ENCODE assay signal across 7 mouse cellular contexts in the genomic region with DNA sequence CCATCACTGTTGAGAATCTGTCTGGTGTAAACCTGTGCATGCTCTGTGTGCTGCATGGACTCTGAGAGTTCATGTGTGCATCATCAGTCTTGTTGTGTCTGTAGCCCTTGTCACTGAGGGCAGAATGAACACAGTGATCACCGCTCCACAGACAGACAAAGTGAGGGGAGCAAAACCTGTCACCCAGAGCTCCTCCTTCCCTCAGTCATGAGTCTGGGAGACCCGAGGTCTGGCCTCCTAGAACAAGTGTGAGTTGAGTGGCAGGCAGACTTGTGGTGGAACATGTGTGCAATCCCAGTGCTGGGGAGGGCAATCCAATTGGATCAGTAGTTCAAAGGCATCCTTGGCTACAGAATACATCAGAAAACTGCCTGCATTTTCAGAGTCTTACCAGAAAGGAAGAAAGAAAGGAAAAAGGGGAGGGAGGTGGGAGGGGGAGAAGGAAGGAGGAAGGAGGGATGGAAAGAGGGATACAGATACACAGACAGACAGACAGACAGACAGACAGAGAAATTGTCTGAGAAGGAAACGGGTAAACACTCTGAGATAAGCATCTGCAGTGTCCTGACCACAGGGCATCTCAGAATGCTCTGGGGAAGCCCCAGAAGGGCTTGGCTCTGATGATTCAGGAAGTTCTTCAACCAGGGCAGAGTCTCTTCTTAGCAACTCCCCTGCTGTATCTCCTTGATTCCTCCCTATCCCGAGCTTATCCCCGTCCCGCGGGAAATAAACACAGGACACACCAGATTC. TPM values are rescaled to one million over a fixed set of nuclear protein-coding genes. Genes with fewer than 3 reads are reported as not detected.
A peak's percentile ranks its signal among the peaks of the same experiment; 100 is the strongest.
DNase-seq lines count a peak whose midpoint lies in the region; ATAC-seq and TF ChIP-seq lines count a peak whose summit lies in the region.

No protein-coding gene starts in this region.

- no peaks in the 10 kb centered on the region for H3K9me3 ChIP-seq in forebrain, embryonic 13.5 days (replicated peaks)
- H3K9me3 ChIP-seq in liver, embryonic 14.5 days (ENCODE audit: control insufficient read depth, low read length): no peaks in the 10 kb centered on the region

- H3K4me1 ChIP-seq in forebrain, embryonic 13.5 days: peaks cover 6% of the 10 kb centered on the region
- H3K4me1 ChIP-seq in liver, embryonic 14.5 days (replicated peaks; ENCODE audit: control insufficient read depth in 2 of 2, insufficient read depth in 2 of 2, low read length in 1 of 2): peaks cover 4 to 10% of the 10 kb centered on the region in 2 experiments
- peaks cover 5% of the 10 kb centered on the region for H3K4me1 ChIP-seq in kidney, adult 2 months (ENCODE audit: control insufficient read depth, insufficient read depth, low read length)

- no peak for TF ChIP-seq EP300 in liver, embryonic 14.5 days (IDR thresholded peaks at IDR 0.05; ENCODE audit: low read depth)

- no peak for TF ChIP-seq POLR2A in kidney, adult 2 months (IDR thresholded peaks at IDR 0.05; ENCODE audit: low read depth, low read length)

- ATAC-seq in forebrain, embryonic 13.5 days: no peak
- peak; percentile 35; the same call in 1 of the 2 replicates for ATAC-seq in liver, embryonic 14.5 days (ENCODE audit: insufficient read depth)

- no peaks in the 10 kb centered on the region for H3K36me3 ChIP-seq in forebrain, embryonic 13.5 days (ENCODE audit: poor library complexity, severe bottlenecking)
- H3K36me3 ChIP-seq in liver, embryonic 14.5 days (replicated peaks; ENCODE audit: control insufficient read depth, insufficient read depth, low read depth): no peaks in the 10 kb centered on the region
- H3K36me3 ChIP-seq in kidney, adult 2 months (ENCODE audit: control insufficient read depth, insufficient read depth, low read length): no peaks in the 10 kb centered on the region

- H3K27ac ChIP-seq in forebrain, embryonic 13.5 days: no peak overlapping the region
- no peak overlapping the region for H3K27ac ChIP-seq in liver, embryonic 14.5 days
- H3K27ac ChIP-seq in kidney, adult 2 months (ENCODE audit: insufficient read depth, low read depth, low read length): no peak overlapping the region

- H3K27me3 ChIP-seq in forebrain, embryonic 13.5 days: no peaks in the 10 kb centered on the region
- no peaks in the 10 kb centered on the region for H3K27me3 ChIP-seq in liver, embryonic 14.5 days (ENCODE audit: control insufficient read depth, insufficient read depth, low read length)
- H3K27me3 ChIP-seq in kidney, adult 2 months (replicated peaks; ENCODE audit: control insufficient read depth, insufficient read depth, low read length): no peaks in the 10 kb centered on the region

- no peak overlapping the region for H3K4me3 ChIP-seq in forebrain, embryonic 13.5 days
- no peak overlapping the region for H3K4me3 ChIP-seq in liver, embryonic 14.5 days (ENCODE audit: insufficient read depth in 1 of 2, low read depth in 2 of 2, low read length in 2 of 2)
- H3K4me3 ChIP-seq in kidney, adult 2 months (ENCODE audit: insufficient read depth, low read depth, low read length): no peak overlapping the region

- DNase-seq in 3T3-L1 (ENCODE audit: low read depth, low spot score): peak; percentile 73
- DNase-seq in B cell, adult 2 months: peak; percentile 65 to 69
- peak in 1 of 3 experiments; percentile 36 for DNase-seq in liver, embryonic 14.5 days (ENCODE audit: low read depth in 3 of 3, low spot score in 3 of 3)
- peak; percentile 13 for DNase-seq in skeletal muscle tissue, adult 2 months (ENCODE audit: low read depth, low spot score)
- no peak for DNase-seq in left cerebral cortex, adult 11 months (ENCODE audit: low spot score)
- DNase-seq in kidney, adult 2 months: no peak

- no peak for TF ChIP-seq CTCF in liver, embryonic 14.5 days (IDR thresholded peaks at IDR 0.05; ENCODE audit: low read depth)
- no peak for TF ChIP-seq CTCF in kidney, adult 2 months (conservative IDR thresholded peaks at IDR 0.05; ENCODE audit: insufficient read depth, insufficient read length, low read depth, low read length)

- 21% methylated on average over 7 of the region's 7 CpGs for WGBS in forebrain, embryonic 13.5 days
- 10% methylated on average over 7 of the region's 7 CpGs for WGBS in liver, embryonic 14.5 days (ENCODE audit: insufficient replicate concordance)
- 17% methylated on average over 7 of the region's 7 CpGs for WGBS in kidney, adult 2 months

- H3K4me2 ChIP-seq in forebrain, embryonic 13.5 days: peak overlapping the region; percentile 41
- H3K4me2 ChIP-seq in liver, embryonic 14.5 days (ENCODE audit: low read depth): peak overlapping the region; percentile 35; the same call in 1 of the 2 replicates

- H3K9ac ChIP-seq in forebrain, embryonic 13.5 days: peak overlapping the region; percentile 39; the same call in 1 of the 2 replicates
- no peak overlapping the region for H3K9ac ChIP-seq in liver, embryonic 14.5 days (replicated peaks)

RNA-seq across cellular contexts. Expression of a gene that starts 4.0 kb away (rescaled TPM):
- 14.9 and 17.2 TPM in 2 replicates for polyA plus RNA-seq in forebrain, embryonic 13.5 days (2015; fragmentation: Nextera tagmentation; extraction: Ambion mirVana)
- 0.30 and 0.55 TPM in 2 replicates for polyA plus RNA-seq in liver, embryonic 14.5 days (2012; rRNA removed)
- 0.80 and 0.91 TPM in 2 replicates for polyA plus RNA-seq in liver, embryonic 14.5 days (2014; fragmentation: Nextera tagmentation; extraction: Ambion mirVana)
- polyA plus RNA-seq in kidney, adult 2 months (2012; rRNA removed): 2.1 and 2.5 TPM in 2 replicates

RNA-seq across cellular contexts. Expression of a gene that starts 45.7 kb away (rescaled TPM):
- 28.7 and 29.0 TPM in 2 replicates for polyA plus RNA-seq in forebrain, embryonic 13.5 days (2015; fragmentation: Nextera tagmentation; extraction: Ambion mirVana)
- 0.83 and 1.3 TPM in 2 replicates for polyA plus RNA-seq in liver, embryonic 14.5 days (2012; rRNA removed)
- polyA plus RNA-seq in liver, embryonic 14.5 days (2014; fragmentation: Nextera tagmentation; extraction: Ambion mirVana): 2.4 and 2.6 TPM in 2 replicates
- 1.6 and 2.2 TPM in 2 replicates for polyA plus RNA-seq in kidney, adult 2 months (2012; rRNA removed)

Comparison
In these comparisons a context has a peak if more than half of its experiments do, and no peak if none do; other contexts are left out.
1. DNase-seq: peak in 3T3-L1 (single experiment), B cell, adult 2 months (2 of 2) and skeletal muscle tissue, adult 2 months (single experiment); none in left cerebral cortex, adult 11 months (single experiment) and kidney, adult 2 months (single experiment).